Mouse (Mus musculus) B cell, adult (primary cell): Measurements from ENCODE around the gene Lrp6. TPM values are rescaled to one million over a fixed set of nuclear protein-coding genes. Genes with fewer than 3 reads are reported as not detected.

Experiments
- total RNA-seq: library from RNA; stranded (reverse); gene quantifications from 4 replicates; pipeline ENCODE4 v1.2.4, GENCODE M21; 2023; ENCODE audit not compliant: inconsistent age

The Lrp6 gene
- total RNA-seq, result 31.1 to 41.8 TPM (median 37.4 TPM) in 4 replicates

GRCm38 (mm10) chr6:134566818-134567485, at the start of gene Lrp6:
Gene Lrp6 (minus strand): TSS chr6:134566965.

Other genes with a start within 250 kb of the Lrp6 start
- gene Bcl2l14, start 170.6 kb downstream of the Lrp6 start, total RNA-seq, result 0.99 to 2.1 TPM (median 1.5 TPM) in 4 replicates
- gene Mansc1, start 65.5 kb upstream of the Lrp6 start, total RNA-seq, result 0.42 to 0.61 TPM in 2 of 4 replicates, not detected in the others
- 13.5 to 14.7 TPM (median 13.9 TPM) in 4 replicates for gene Borcs5, start 72.5 kb upstream of the Lrp6 start, total RNA-seq
- gene Dusp16, start 225.7 kb upstream of the Lrp6 start, total RNA-seq, result 44.6 to 50.6 TPM (median 47.8 TPM) in 4 replicates